ENCODE assay signal across 8 mouse cellular contexts in genomic region chr3:95315844-95316550, GRCm38 (mm10). TPM values are rescaled to one million over a fixed set of nuclear protein-coding genes. Genes with fewer than 3 reads are reported as not detected.
DNase-seq lines count a peak whose midpoint lies in the region; ATAC-seq and TF ChIP-seq lines count a peak whose summit lies in the region.

No protein-coding gene starts in this region.

- H3K4me2 ChIP-seq in embryonic facial prominence, embryonic 13.5 days, result peak overlapping the region; percentile 88
- H3K4me2 ChIP-seq in intestine, embryonic 15.5 days (replicated peaks), result peak overlapping the region; percentile 90
- H3K4me2 ChIP-seq in neural tube, embryonic 13.5 days, result peak overlapping the region; percentile 81

- 6% methylated on average over 9 of the region's 9 CpGs for WGBS in lung, adult 2 months
- 10% methylated on average over 9 of the region's 9 CpGs for WGBS in embryonic facial prominence, embryonic 13.5 days
- WGBS in intestine, embryonic 15.5 days, result 15% methylated on average over 9 of the region's 9 CpGs
- WGBS in neural tube, embryonic 13.5 days, result 15% methylated on average over 9 of the region's 9 CpGs

- TF ChIP-seq CTCF in lung, adult 2 months (IDR thresholded peaks at IDR 0.05; ENCODE audit: insufficient read depth, low read length), result no peak

- H3K4me3 ChIP-seq in lung, adult 2 months (replicated peaks; ENCODE audit: extremely low read depth, low read depth, low read length), result peak overlapping the region; percentile 59
- H3K4me3 ChIP-seq in embryonic facial prominence, embryonic 13.5 days, result peak overlapping the region; percentile 88
- H3K4me3 ChIP-seq in intestine, embryonic 15.5 days (replicated peaks), result peak overlapping the region; percentile 91
- peak overlapping the region; percentile 88 for H3K4me3 ChIP-seq in neural tube, embryonic 13.5 days

- no peaks in the 10 kb centered on the region for H3K27me3 ChIP-seq in embryonic facial prominence, embryonic 13.5 days
- H3K27me3 ChIP-seq in intestine, embryonic 15.5 days (replicated peaks), result no peaks in the 10 kb centered on the region
- H3K27me3 ChIP-seq in neural tube, embryonic 13.5 days, result no peaks in the 10 kb centered on the region

- H3K27ac ChIP-seq in embryonic facial prominence, embryonic 13.5 days, result peak overlapping the region; percentile 95
- H3K27ac ChIP-seq in intestine, embryonic 15.5 days, result peak overlapping the region; percentile 94
- peak overlapping the region; percentile 92 for H3K27ac ChIP-seq in neural tube, embryonic 13.5 days (replicated peaks)

- TF ChIP-seq POLR2A in lung, adult 2 months (IDR thresholded peaks at IDR 0.05; ENCODE audit: borderline replicate concordance, extremely low read depth, low read depth, low read length), result no peak

- H3K9me3 ChIP-seq in embryonic facial prominence, embryonic 13.5 days, result no peaks in the 10 kb centered on the region
- no peaks in the 10 kb centered on the region for H3K9me3 ChIP-seq in intestine, embryonic 15.5 days
- H3K9me3 ChIP-seq in neural tube, embryonic 13.5 days, result no peaks in the 10 kb centered on the region

- DNase-seq in lung, adult 2 months, result no peak
- no peak for DNase-seq in lung, postnatal 10 days
- no peak for DNase-seq in urinary bladder, postnatal 25 days (ENCODE audit: low spot score)
- DNase-seq in adrenal gland, adult 2 months, result no peak
- DNase-seq in ovary, postnatal 14 days (ENCODE audit: low spot score), result no peak

- peaks cover 19% of the 10 kb centered on the region for H3K36me3 ChIP-seq in embryonic facial prominence, embryonic 13.5 days
- H3K36me3 ChIP-seq in intestine, embryonic 15.5 days, result peaks cover 10% of the 10 kb centered on the region
- peaks cover 13% of the 10 kb centered on the region for H3K36me3 ChIP-seq in neural tube, embryonic 13.5 days

- H3K4me1 ChIP-seq in lung, adult 2 months (ENCODE audit: control insufficient read depth, insufficient read depth, low read length), result peaks cover 19% of the 10 kb centered on the region
- H3K4me1 ChIP-seq in embryonic facial prominence, embryonic 13.5 days, result peaks cover 32% of the 10 kb centered on the region
- peaks cover 29% of the 10 kb centered on the region for H3K4me1 ChIP-seq in intestine, embryonic 15.5 days (replicated peaks)
- peaks cover 42% of the 10 kb centered on the region for H3K4me1 ChIP-seq in neural tube, embryonic 13.5 days (replicated peaks)

- peak; percentile 16; the same call in 1 of the 2 replicates for ATAC-seq in embryonic facial prominence, embryonic 13.5 days (ENCODE audit: insufficient number of reproducible peaks, insufficient read depth, low FRiP score, low TSS enrichment, low read depth)
- ATAC-seq in intestine, embryonic 15.5 days, result no peak
- ATAC-seq in neural tube, embryonic 13.5 days (ENCODE audit: low read depth), result no peak

- H3K9ac ChIP-seq in embryonic facial prominence, embryonic 13.5 days, result peak overlapping the region; percentile 98
- peak overlapping the region; percentile 99 for H3K9ac ChIP-seq in intestine, embryonic 15.5 days
- H3K9ac ChIP-seq in neural tube, embryonic 13.5 days, result peak overlapping the region; percentile 98

RNA-seq across cellular contexts. Expression of gene Cers2, which starts 1.4 kb away (rescaled TPM):
- polyA plus RNA-seq in lung, adult 2 months (2012; rRNA removed), result 158 and 181 TPM in 2 replicates
- 168 and 170 TPM in 2 replicates for polyA plus RNA-seq in embryonic facial prominence, embryonic 13.5 days (2015; fragmentation: Nextera tagmentation; extraction: Ambion mirVana)
- polyA plus RNA-seq in intestine, embryonic 15.5 days (2015; fragmentation: Nextera tagmentation; extraction: Ambion mirVana), result 146 and 148 TPM in 2 replicates
- 96.7 and 104 TPM in 2 replicates for polyA plus RNA-seq in neural tube, embryonic 13.5 days (2015; fragmentation: Nextera tagmentation; extraction: Ambion mirVana)
- 100 to 1,000 TPM; 224 to 263 TPM for total RNA-seq in adrenal gland, adult 2 months (2021)
- 78.7 and 99.1 TPM in 2 replicates for polyA plus RNA-seq in adrenal gland, adult 2 months (2012; rRNA removed)

RNA-seq across cellular contexts. Expression of gene Anxa9, which starts 9.0 kb away (rescaled TPM):
- polyA plus RNA-seq in lung, adult 2 months (2012; rRNA removed), result 4.7 and 16.7 TPM in 2 replicates
- polyA plus RNA-seq in embryonic facial prominence, embryonic 13.5 days (2015; fragmentation: Nextera tagmentation; extraction: Ambion mirVana), result 1.7 and 2.4 TPM in 2 replicates
- polyA plus RNA-seq in intestine, embryonic 15.5 days (2015; fragmentation: Nextera tagmentation; extraction: Ambion mirVana), result 1.4 and 1.6 TPM in 2 replicates
- 0.26 and 0.57 TPM in 2 replicates for polyA plus RNA-seq in neural tube, embryonic 13.5 days (2015; fragmentation: Nextera tagmentation; extraction: Ambion mirVana)
- total RNA-seq in adrenal gland, adult 2 months (2021), result 1 to 10 TPM; 1.2 to 2.5 TPM
- 0.88 and 1.3 TPM in 2 replicates for polyA plus RNA-seq in adrenal gland, adult 2 months (2012; rRNA removed)

RNA-seq across cellular contexts. Expression of gene Prune1, which starts 34.1 kb away (rescaled TPM):
- polyA plus RNA-seq in lung, adult 2 months (2012; rRNA removed), result 13.4 and 24.2 TPM in 2 replicates
- polyA plus RNA-seq in embryonic facial prominence, embryonic 13.5 days (2015; fragmentation: Nextera tagmentation; extraction: Ambion mirVana), result 21.6 and 23.5 TPM in 2 replicates
- 15.5 and 15.7 TPM in 2 replicates for polyA plus RNA-seq in intestine, embryonic 15.5 days (2015; fragmentation: Nextera tagmentation; extraction: Ambion mirVana)
- 46.3 and 47.1 TPM in 2 replicates for polyA plus RNA-seq in neural tube, embryonic 13.5 days (2015; fragmentation: Nextera tagmentation; extraction: Ambion mirVana)
- total RNA-seq in adrenal gland, adult 2 months (2021), result 10 to 100 TPM; 26.3 to 31.1 TPM
- 14.1 and 15.4 TPM in 2 replicates for polyA plus RNA-seq in adrenal gland, adult 2 months (2012; rRNA removed)

RNA-seq across cellular contexts. Expression of gene Mindy1, which starts 34.9 kb away (rescaled TPM):
- polyA plus RNA-seq in lung, adult 2 months (2012; rRNA removed), result 89.1 and 95.2 TPM in 2 replicates
- polyA plus RNA-seq in embryonic facial prominence, embryonic 13.5 days (2015; fragmentation: Nextera tagmentation; extraction: Ambion mirVana), result 41.4 and 42.9 TPM in 2 replicates
- 36.1 and 38.4 TPM in 2 replicates for polyA plus RNA-seq in intestine, embryonic 15.5 days (2015; fragmentation: Nextera tagmentation; extraction: Ambion mirVana)
- polyA plus RNA-seq in neural tube, embryonic 13.5 days (2015; fragmentation: Nextera tagmentation; extraction: Ambion mirVana), result 49.3 and 52.7 TPM in 2 replicates
- 100 to 1,000 TPM; 131 to 139 TPM for total RNA-seq in adrenal gland, adult 2 months (2021)
- polyA plus RNA-seq in adrenal gland, adult 2 months (2012; rRNA removed), result 209 and 296 TPM in 2 replicates

RNA-seq across cellular contexts. Expression of gene Setdb1, which starts 41.0 kb away (rescaled TPM):
- 10.7 and 14.7 TPM in 2 replicates for polyA plus RNA-seq in lung, adult 2 months (2012; rRNA removed)
- 49.8 and 51.5 TPM in 2 replicates for polyA plus RNA-seq in embryonic facial prominence, embryonic 13.5 days (2015; fragmentation: Nextera tagmentation; extraction: Ambion mirVana)
- polyA plus RNA-seq in intestine, embryonic 15.5 days (2015; fragmentation: Nextera tagmentation; extraction: Ambion mirVana), result 29.2 and 31.2 TPM in 2 replicates
- polyA plus RNA-seq in neural tube, embryonic 13.5 days (2015; fragmentation: Nextera tagmentation; extraction: Ambion mirVana), result 43.0 and 44.6 TPM in 2 replicates
- 10 to 100 TPM; 20.7 to 21.7 TPM for total RNA-seq in adrenal gland, adult 2 months (2021)
- polyA plus RNA-seq in adrenal gland, adult 2 months (2012; rRNA removed), result 6.9 and 7.6 TPM in 2 replicates
